Mouse (Mus musculus) forebrain, embryonic 14.5 days (tissue): ENCODE measurements around the gene Sac3d1. TPM values are rescaled to one million over a fixed set of nuclear protein-coding genes. Genes with fewer than 3 reads are reported as not detected.
"Not testable (repeated sequence)": the region's sequence is repeated elsewhere in the genome, so short reads cannot be mapped to it uniquely, and the experiment has no call there.

Source experiments
- ATAC-seq: fragments of 200-750 bp; cut with Nextera tagmentation; 2 replicates; pipeline ENCODE4 v1.8.0; 2017; ENCODE audit warnings: mild to moderate bottlenecking, moderate library complexity
- DNase-seq: peaks from one replicate; pipeline ENCODE4 v3.0.0-alpha.2; 2015; ENCODE audit warnings: low spot score
- H3K27ac ChIP-seq: fragments of 300-500 bp; sonication (generic); 2 replicates; pipeline ENCODE4 v1.5.1; 2014; ENCODE audit warnings: low read depth, mild to moderate bottlenecking, control low read depth, low read length, moderate library complexity
- H3K27me3 ChIP-seq: fragments of 300-500 bp; sonication (generic); replicated peaks from 2 replicates; pipeline ENCODE4 v1.6.1; 2014; ENCODE audit warnings: low read length, control low read depth, mixed read lengths; ENCODE audit not compliant: control insufficient read depth, insufficient read depth
- H3K36me3 ChIP-seq: fragments of 300-500 bp; sonication (generic); 2 replicates; pipeline ENCODE4 v1.6.1; 2014; ENCODE audit warnings: low read length, control low read depth; ENCODE audit not compliant: control insufficient read depth, insufficient read depth
- H3K4me1 ChIP-seq: fragments of 300-500 bp; sonication (generic); 2 replicates; pipeline ENCODE4 v1.6.1; 2014; ENCODE audit warnings: antibody characterized with exemption, low read length, control low read depth; ENCODE audit not compliant: control insufficient read depth, insufficient read depth
- H3K4me2 ChIP-seq: fragments of 300-500 bp; sonication (generic); 2 replicates; pipeline ENCODE4 v1.6.1; 2014; ENCODE audit warnings: mild to moderate bottlenecking, control low read depth, low read length
- H3K4me3 ChIP-seq: fragments of 300-500 bp; sonication (generic); 2 replicates; pipeline ENCODE4 v1.5.1; 2014; ENCODE audit warnings: low read depth, low read length, control low read depth
- H3K9ac ChIP-seq: fragments of 300-500 bp; sonication (generic); 2 replicates; pipeline ENCODE4 v1.6.1; 2014; ENCODE audit warnings: mild to moderate bottlenecking, low read length, control low read depth, moderate library complexity
- H3K9me3 ChIP-seq: fragments of 300-500 bp; sonication (generic); replicated peaks from 2 replicates; pipeline ENCODE4 v1.6.1; 2016; ENCODE audit warnings: low read length, control low read depth, mixed read lengths; ENCODE audit not compliant: control insufficient read depth
- WGBS: fragments of 180-500 bp; shearing (Covaris S2); extraction: QIAGEN DNeasy Blood & Tissue Kit; methylation state at CpG from one replicate; pipeline ENCODE4 v1.1.7; 2014; 5-methylcytosine and 5-hydroxymethylcytosine counted together
- polyA plus RNA-seq: library from polyadenylated mRNA; unstranded; fragments of >200 nt; fragmentation: Nextera tagmentation; extraction: Ambion mirVana; gene quantifications from 2 replicates; pipeline ENCODE4 v1.2.1, GENCODE M21; 2014

Sac3d1 gene
- polyA plus RNA-seq, 1 experiment from 2014 or later = 56.4 TPM

- Histone ChIP-seq H3K4me2 (peak within 1 kb of the TSS; percentile 59), H3K4me1 (peaks cover 8% of the 10 kb centered on the region), H3K27ac (peak within 1 kb of the TSS; percentile 94), H3K27me3 (no peaks in the 10 kb centered on the region), H3K36me3 (peaks cover 19% of the 10 kb centered on the region), H3K9me3 (no peaks in the 10 kb centered on the region), H3K4me3 (peak within 1 kb of the TSS; percentile 48), H3K9ac (peak within 1 kb of the TSS; percentile 80)
- ATAC-seq (peak; percentile 95), DNase-seq (peak; percentile 98)
- under 1% methylated on average over 68 of the region's 68 CpGs for WGBS
Observed at GRCm38 (mm10) chr19:6140678-6141393, 22.4 kb upstream of the Sac3d1 start, which contains the start of gene Batf2. TSS of gene Batf2 (plus strand) at chr19:6140983.

- peaks cover 24% of the 10 kb centered on the region for H3K36me3 ChIP-seq
- 5% methylated on average over 16 of the region's 16 CpGs for WGBS
- H3K4me1 ChIP-seq = peaks cover 8% of the 10 kb centered on the region
- H3K9me3 ChIP-seq = no peaks in the 10 kb centered on the region
- no peaks in the 10 kb centered on the region for H3K27me3 ChIP-seq
- peak overlapping the region; percentile 80 for H3K9ac ChIP-seq
- peak overlapping the region; percentile 48 for H3K4me3 ChIP-seq
- ATAC-seq = no peak
- DNase-seq = no peak
- peak overlapping the region; percentile 94 for H3K27ac ChIP-seq
- peak overlapping the region; percentile 59 for H3K4me2 ChIP-seq
Observed at GRCm38 (mm10) chr19:6140374-6140677, 21.9 kb upstream of the Sac3d1 start.

- no peaks in the 10 kb centered on the region for H3K9me3 ChIP-seq
- ATAC-seq (no peak), DNase-seq (no peak)
- H3K27ac ChIP-seq = no peak overlapping the region
- peaks cover 8% of the 10 kb centered on the region for H3K4me1 ChIP-seq
- H3K27me3 ChIP-seq = no peaks in the 10 kb centered on the region
- peak overlapping the region; percentile 48 for H3K4me3 ChIP-seq
- H3K36me3 ChIP-seq = peaks cover 27% of the 10 kb centered on the region
- WGBS = 91% methylated on average over 6 of the region's 6 CpGs
- peak overlapping the region; percentile 80; the same call in 1 of the 2 replicates for H3K9ac ChIP-seq
- peak overlapping the region; percentile 59 for H3K4me2 ChIP-seq
Observed at GRCm38 (mm10) chr19:6139701-6140100, 21.3 kb upstream of the Sac3d1 start.

GRCm38 (mm10) chr19:6136397-6136796, 17.9 kb upstream of the Sac3d1 start:
- peaks cover 8% of the 10 kb centered on the region for H3K4me1 ChIP-seq
- WGBS = 93% methylated on average over 3 of the region's 3 CpGs
- H3K4me3 ChIP-seq = no peak overlapping the region
- H3K9me3 ChIP-seq = no peaks in the 10 kb centered on the region
- H3K9ac ChIP-seq = no peak overlapping the region
- DNase-seq (no peak), ATAC-seq (no peak)
- H3K4me2 ChIP-seq = no peak overlapping the region
- no peaks in the 10 kb centered on the region for H3K27me3 ChIP-seq
- no peak overlapping the region for H3K27ac ChIP-seq
- H3K36me3 ChIP-seq = peaks cover 31% of the 10 kb centered on the region

GRCm38 (mm10) chr19:6133197-6133596, 14.7 kb upstream of the Sac3d1 start:
- WGBS = 44% methylated on average over 1 of the region's 1 CpGs
- H3K27me3 ChIP-seq, DNase-seq, H3K4me3 ChIP-seq, H3K9me3 ChIP-seq, H3K9ac ChIP-seq, ATAC-seq, H3K4me1 ChIP-seq, H3K27ac ChIP-seq, H3K4me2 ChIP-seq: not testable (repeated sequence)
- H3K36me3 ChIP-seq = peaks cover 31% of the 10 kb centered on the region

GRCm38 (mm10) chr19:6132171-6132827, 13.8 kb upstream of the Sac3d1 start:
- H3K27ac ChIP-seq = no peak overlapping the region
- no peak overlapping the region for H3K9ac ChIP-seq
- WGBS = 86% methylated on average over 7 of the region's 7 CpGs

GRCm38 (mm10) chr19:6130414-6131128, 12.1 kb upstream of the Sac3d1 start:
- H3K27me3 ChIP-seq, H3K27ac ChIP-seq, H3K4me1 ChIP-seq, ATAC-seq, H3K4me2 ChIP-seq, H3K9me3 ChIP-seq, DNase-seq, H3K9ac ChIP-seq, H3K4me3 ChIP-seq: not testable (repeated sequence)
- WGBS = 81% methylated on average over 7 of the region's 7 CpGs
- peaks cover 10% of the 10 kb centered on the region for H3K36me3 ChIP-seq

More at GRCm38 (mm10) chr19:6132171-6132827, 13.8 kb upstream of the Sac3d1 start:
- DNase-seq (no peak), ATAC-seq (no peak)
- Histone ChIP-seq H3K4me2 (no peak overlapping the region), H3K4me1 (peaks cover 3% of the 10 kb centered on the region; the same call in 1 of the 2 replicates), H3K9me3 (no peaks in the 10 kb centered on the region), H3K27me3 (no peaks in the 10 kb centered on the region), H3K36me3 (peaks cover 27% of the 10 kb centered on the region), H3K4me3 (no peak overlapping the region)

- Histone ChIP-seq H3K4me3 (peak within 1 kb of the TSS; percentile 46), H3K36me3 (0 out of 2 replicates have a peak, but pooled peaks cover 5% of the 10 kb centered on the region), H3K27ac (peak within 1 kb of the TSS; percentile 84), H3K9me3 (no peaks in the 10 kb centered on the region), H3K4me1 (peaks cover 3% of the 10 kb centered on the region; the same call in 1 of the 2 replicates), H3K27me3 (no peaks in the 10 kb centered on the region), H3K9ac (peak within 1 kb of the TSS; percentile 70), H3K4me2 (peak within 1 kb of the TSS; percentile 63)
- peak; percentile 96 for ATAC-seq
- DNase-seq = peak; percentile 97
- WGBS = under 1% methylated on average over 32 of the region's 32 CpGs
Observed at GRCm38 (mm10) chr19:6127760-6128341, 9.4 kb upstream of the Sac3d1 start, which contains the start of gene Snx15. TSS of gene Snx15 (minus strand) at chr19:6128304.
